ENCODE assay signal across 8 mouse cellular contexts in the genomic region with DNA sequence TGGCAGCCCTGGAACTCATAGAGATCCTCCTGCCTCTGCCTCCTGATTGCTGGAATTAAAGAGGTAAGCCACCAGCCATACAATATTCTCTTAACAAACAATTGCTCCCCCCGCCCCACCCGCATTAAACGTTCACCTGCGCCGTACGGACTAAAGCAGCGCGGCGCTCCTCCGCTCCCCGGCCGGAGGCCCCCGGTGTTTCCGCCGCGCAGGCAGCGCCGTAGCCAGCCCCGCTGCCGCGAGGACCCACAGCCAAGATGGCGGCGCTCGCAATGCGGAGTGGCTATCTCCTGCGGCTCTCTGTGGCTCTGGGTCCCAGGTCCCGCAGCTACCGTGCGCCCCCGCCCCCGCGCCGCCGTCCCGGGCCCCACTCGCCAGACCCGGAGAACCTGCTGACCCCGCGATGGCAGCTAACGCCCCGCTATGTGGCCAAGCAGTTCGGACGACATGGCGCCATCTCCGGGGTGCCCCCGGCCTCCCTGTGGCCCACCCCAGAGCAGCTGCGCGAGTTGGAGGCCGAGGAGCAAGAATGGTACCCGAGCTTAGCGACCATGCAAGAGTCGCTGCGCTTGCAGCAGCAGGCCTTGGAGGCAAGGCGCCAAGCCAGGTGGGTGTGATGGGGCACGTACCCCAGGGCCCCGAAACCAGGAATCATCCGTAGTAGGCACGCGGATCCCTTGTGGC. TPM values are rescaled to one million over a fixed set of nuclear protein-coding genes. Genes with fewer than 3 reads are reported as not detected.
DNase-seq lines count a peak whose midpoint lies in the region; ATAC-seq lines count a peak whose summit lies in the region.

No protein-coding gene starts in this region.

- DNase-seq in adrenal gland, adult (ENCODE audit: inconsistent age in 2 of 2, low spot score in 1 of 2) = peak; percentile 87 to 95
- peak; percentile 78 for DNase-seq in embryo, embryonic 10 days (ENCODE audit: low spot score)
- peak; percentile 79 for DNase-seq in gastrocnemius, postnatal 14 days
- peak; percentile 90 for DNase-seq in induced T-regulatory cell, adult 2 months (ENCODE audit: low read depth)
- peak; percentile 80 to 83 for DNase-seq in left cerebral cortex, postnatal 25 days (ENCODE audit: low spot score in 2 of 2)
- DNase-seq in right cerebral cortex, postnatal 10 days (ENCODE audit: low spot score in 2 of 2) = peak; percentile 83 to 87
- peak; percentile 79 for DNase-seq in urinary bladder, postnatal 14 days (ENCODE audit: low spot score)

- ATAC-seq in megakaryocyte progenitor cell, adult 5-6 weeks (replicated peaks; ENCODE audit: poor library complexity) = peak; percentile 84

- intact Hi-C loops in gastrocnemius, postnatal 14 days (cut with DNase I; ENCODE audit: low total_unique reads) = no loop called here
- intact Hi-C loops in left cerebral cortex, postnatal 25 days (cut with DNase I) = no loop called here

RNA-seq across cellular contexts. Expression of a gene that starts 0.9 kb away (rescaled TPM):
- 10 to 100 TPM; 28.4 to 28.8 TPM for total RNA-seq in gastrocnemius, postnatal 14 days (2021)
- 10 to 100 TPM; 23.4 to 24.7 TPM for total RNA-seq in left cerebral cortex, postnatal 25 days (2021)
- 21.4 and 21.9 TPM in 2 replicates for total RNA-seq in megakaryocyte progenitor cell, adult 5-6 weeks (2015)
- 51.2 and 57.4 TPM in 2 replicates for total RNA-seq in megakaryocyte progenitor cell, adult 5-6 weeks (2017)

RNA-seq across cellular contexts. Expression of a gene that starts 8.3 kb away (rescaled TPM):
- 100 to 1,000 TPM; 122 to 124 TPM for total RNA-seq in gastrocnemius, postnatal 14 days (2021)
- total RNA-seq in left cerebral cortex, postnatal 25 days (2021) = 10 to 100 TPM; 67.8 to 73.7 TPM
- total RNA-seq in megakaryocyte progenitor cell, adult 5-6 weeks (2015) = 30.2 and 34.4 TPM in 2 replicates
- 26.2 and 26.3 TPM in 2 replicates for total RNA-seq in megakaryocyte progenitor cell, adult 5-6 weeks (2017)

RNA-seq across cellular contexts. Expression of a gene that starts 9.6 kb away (rescaled TPM):
- 1 to 10 TPM; 6.0 to 7.2 TPM for total RNA-seq in gastrocnemius, postnatal 14 days (2021)
- total RNA-seq in left cerebral cortex, postnatal 25 days (2021) = 1 to 10 TPM; 8.3 to 9.5 TPM
- total RNA-seq in megakaryocyte progenitor cell, adult 5-6 weeks (2015) = 2.2 and 2.4 TPM in 2 replicates
- total RNA-seq in megakaryocyte progenitor cell, adult 5-6 weeks (2017) = 1.7 and 4.0 TPM in 2 replicates

RNA-seq across cellular contexts. Expression of a gene that starts 14.6 kb away (rescaled TPM):
- total RNA-seq in gastrocnemius, postnatal 14 days (2021) = 100 to 1,000 TPM; 197 to 229 TPM
- total RNA-seq in left cerebral cortex, postnatal 25 days (2021) = 100 to 1,000 TPM; 562 to 564 TPM
- total RNA-seq in megakaryocyte progenitor cell, adult 5-6 weeks (2015) = 1,060 and 1,133 TPM in 2 replicates
- 4,756 and 5,574 TPM in 2 replicates for total RNA-seq in megakaryocyte progenitor cell, adult 5-6 weeks (2017)

RNA-seq across cellular contexts. Expression of a gene that starts 24.6 kb away (rescaled TPM):
- total RNA-seq in gastrocnemius, postnatal 14 days (2021) = 10 to 100 TPM; 24.8 to 25.5 TPM
- 10 to 100 TPM; 42.5 to 46.0 TPM for total RNA-seq in left cerebral cortex, postnatal 25 days (2021)
- 33.3 and 51.2 TPM in 2 replicates for total RNA-seq in megakaryocyte progenitor cell, adult 5-6 weeks (2015)
- total RNA-seq in megakaryocyte progenitor cell, adult 5-6 weeks (2017) = 173 and 193 TPM in 2 replicates

Comparison
In these comparisons a context has a peak if more than half of its experiments do, and no peak if none do; other contexts are left out.
1. Peak in every context shown above with its lines: DNase-seq and ATAC-seq.